Comparison of ENCODE assay signal across 9 mouse cellular contexts in genomic region chr2:166674693-166675092, GRCm38 (mm10). TPM values are rescaled to one million over a fixed set of nuclear protein-coding genes. Genes with fewer than 3 reads are reported as not detected.
A peak's percentile ranks its signal among the peaks of the same experiment; 100 is the strongest.
DNase-seq lines count a peak whose midpoint lies in the region; ATAC-seq and TF ChIP-seq lines count a peak whose summit lies in the region.
"Had no signal": no experiment of that assay in that cellular context is flagged by ENCODE, and none has a peak within 500 bp of the region (broad histone marks: within the 10 kb centered on the region; RNA-seq: fewer than 3 reads in every experiment).

No protein-coding gene starts in this region.

- no peak overlapping the region for H3K27ac ChIP-seq in intestine, embryonic 15.5 days
- no peak overlapping the region for H3K27ac ChIP-seq in intestine, postnatal 0 days (ENCODE audit: low read depth, low read length)
- H3K27ac ChIP-seq in liver, embryonic 16.5 days (ENCODE audit: low read length): no peak overlapping the region
- H3K27ac ChIP-seq: macrophage had no signal

- TF ChIP-seq CTCF in intestine, postnatal 0 days (IDR thresholded peaks at IDR 0.05; ENCODE audit: low read depth): no peak

- H3K27me3 ChIP-seq in intestine, embryonic 15.5 days (replicated peaks): no peaks in the 10 kb centered on the region
- no peaks in the 10 kb centered on the region for H3K27me3 ChIP-seq in intestine, postnatal 0 days (replicated peaks; ENCODE audit: control insufficient read depth, insufficient read depth, low read length)
- no peaks in the 10 kb centered on the region for H3K27me3 ChIP-seq in liver, embryonic 16.5 days (ENCODE audit: control insufficient read depth, insufficient read depth, low read depth, low read length)

- ATAC-seq in intestine, embryonic 15.5 days: peak; percentile 32; the same call in 1 of the 2 replicates
- ATAC-seq in intestine, postnatal 0 days: no peak
- ATAC-seq in liver, embryonic 16.5 days (ENCODE audit: low read depth): peak; percentile 16; the same call in 1 of the 2 replicates

- no peak overlapping the region for H3K4me3 ChIP-seq in intestine, embryonic 15.5 days (replicated peaks)
- no peak overlapping the region for H3K4me3 ChIP-seq in intestine, postnatal 0 days (ENCODE audit: low read depth, low read length)
- H3K4me3 ChIP-seq in liver, embryonic 16.5 days (ENCODE audit: low read depth, low read length): no peak overlapping the region

- 6% methylated on average over 12 of the region's 12 CpGs for WGBS in intestine, embryonic 15.5 days
- 15% methylated on average over 12 of the region's 12 CpGs for WGBS in intestine, postnatal 0 days
- 15% methylated on average over 12 of the region's 12 CpGs for WGBS in liver, embryonic 16.5 days (ENCODE audit: insufficient replicate concordance)

- H3K9ac ChIP-seq in intestine, embryonic 15.5 days: no peak overlapping the region
- no peak overlapping the region for H3K9ac ChIP-seq in intestine, postnatal 0 days (ENCODE audit: low read depth, low read length)
- H3K9ac ChIP-seq in liver, embryonic 16.5 days (ENCODE audit: low read depth, low read length): no peak overlapping the region

- H3K4me2 ChIP-seq in intestine, embryonic 15.5 days (replicated peaks): no peak overlapping the region
- no peak overlapping the region for H3K4me2 ChIP-seq in intestine, postnatal 0 days (replicated peaks; ENCODE audit: low read depth)
- H3K4me2 ChIP-seq in liver, embryonic 16.5 days (ENCODE audit: low read depth, low read length): no peak overlapping the region

- peak; percentile 55 for DNase-seq in R1 (ENCODE audit: low read depth, low spot score)
- DNase-seq in embryo, embryonic 10.5 days (ENCODE audit: low spot score): peak; percentile 51
- DNase-seq in cerebellum, adult 11 months: no peak
- DNase-seq in adrenal gland, postnatal 25 days: no peak
- no peak for DNase-seq in frontal cortex, postnatal 36 days (ENCODE audit: low spot score in 2 of 2)

- H3K9me3 ChIP-seq in intestine, embryonic 15.5 days: no peaks in the 10 kb centered on the region
- no peaks in the 10 kb centered on the region for H3K9me3 ChIP-seq in intestine, postnatal 0 days (ENCODE audit: control insufficient read depth)
- no peaks in the 10 kb centered on the region for H3K9me3 ChIP-seq in liver, embryonic 16.5 days (replicated peaks; ENCODE audit: control insufficient read depth, low read length)

- H3K4me1 ChIP-seq in intestine, embryonic 15.5 days (replicated peaks): peaks cover 26% of the 10 kb centered on the region
- H3K4me1 ChIP-seq in intestine, postnatal 0 days (replicated peaks; ENCODE audit: control insufficient read depth, insufficient read depth, low read length): no peaks in the 10 kb centered on the region
- H3K4me1 ChIP-seq in liver, embryonic 16.5 days (ENCODE audit: control insufficient read depth, low read depth, low read length): peaks cover 16% of the 10 kb centered on the region

- no peaks in the 10 kb centered on the region for H3K36me3 ChIP-seq in intestine, embryonic 15.5 days
- no peaks in the 10 kb centered on the region for H3K36me3 ChIP-seq in intestine, postnatal 0 days (ENCODE audit: control insufficient read depth, insufficient read depth)
- H3K36me3 ChIP-seq in liver, embryonic 16.5 days (ENCODE audit: control insufficient read depth, insufficient read depth): peaks cover 3% of the 10 kb centered on the region; the same call in 1 of the 2 replicates

RNA-seq across cellular contexts. Expression of gene Prex1, which starts 38.9 kb away (rescaled TPM):
- 9.6 and 10.6 TPM in 2 replicates for polyA plus RNA-seq in intestine, embryonic 15.5 days (2015; fragmentation: Nextera tagmentation; extraction: Ambion mirVana)
- polyA plus RNA-seq in intestine, postnatal 0 days (2015; fragmentation: Nextera tagmentation; extraction: Ambion mirVana): 4.0 TPM in 2 replicates
- polyA plus RNA-seq in liver, embryonic 16.5 days (2015; fragmentation: Nextera tagmentation; extraction: Ambion mirVana): 13.0 and 16.1 TPM in 2 replicates
- 14.0 and 14.1 TPM in 2 replicates for total RNA-seq in adrenal gland, postnatal 25 days (2021)

Comparison
In these comparisons a context has a peak if more than half of its experiments do, and no peak if none do; other contexts are left out.
1. DNase-seq: peak in R1 (single experiment) and embryo, embryonic 10.5 days (single experiment); none in cerebellum, adult 11 months (single experiment), adrenal gland, postnatal 25 days (single experiment) and frontal cortex, postnatal 36 days (0 of 2).